Mouse (Mus musculus): ENCODE results near the gene Il18.
A peak's percentile ranks its signal among the peaks of the same experiment; 100 is the strongest.
"Not testable (repeated sequence)": the region's sequence is repeated elsewhere in the genome, so short reads cannot be mapped to it uniquely, and the experiment has no call there.

Gene Il18

GRCm38 (mm10) chr9:50604338-50604737 lies 49.7 kb downstream of the Il18 start:
- DNase-seq, result no peak

GRCm38 (mm10) chr9:50612115-50612514 lies 57.5 kb downstream of the Il18 start:
- no peak for DNase-seq

- no peak for DNase-seq
Measured at GRCm38 (mm10) chr9:50616161-50616560, 61.5 kb downstream of the Il18 start.

- peak; percentile 83 for DNase-seq
Measured at GRCm38 (mm10) chr9:50616766-50617603, 62.4 kb downstream of the Il18 start, which contains the start of the genes Pih1d2 and Nkapd1. Pih1d2 (plus strand) TSS chr9:50617321. Nkapd1 (minus strand) TSS chr9:50617464.

GRCm38 (mm10) chr9:50617794-50618330 lies 63.2 kb downstream of the Il18 start:
- DNase-seq, result no peak

GRCm38 (mm10) chr9:50630903-50631302 lies 76.3 kb downstream of the Il18 start:
- not testable (repeated sequence) for DNase-seq

Data from cerebellum, adult 11-12 months (tissue).